Mouse (Mus musculus): ENCODE measurements around the gene Galnt6.

GRCm38 (mm10) chr15:100670833-100671232 is 58.3 kb downstream of the Galnt6 start:
- TF ChIP-seq CTCF (IDR thresholded peaks at IDR 0.05; ENCODE audit: control insufficient read depth, insufficient read depth, insufficient read length) (no peak), MAX (IDR thresholded peaks at IDR 0.05) (no peak), MYOG (IDR thresholded peaks at IDR 0.05; ENCODE audit: control insufficient read depth, extremely low read depth, insufficient read length) (no peak)

Data from C2C12 (cell line).